19 mouse cellular contexts compared by ENCODE assay signal in genomic region chr19:28246186-28246585, GRCm38 (mm10).
"Had no signal": no experiment of that assay in that cellular context is flagged by ENCODE, and none has a peak within 500 bp of the region (broad histone marks: within the 10 kb centered on the region; RNA-seq: fewer than 3 reads in every experiment).

No protein-coding gene starts in this region.

- H3K27me3 ChIP-seq: midbrain, embryonic 12.5 days; neural tube, embryonic 13.5 days; neural tube, embryonic 15.5 days had no signal

- H3K4me3 ChIP-seq: midbrain, embryonic 10.5 days; midbrain, embryonic 12.5 days; myocyte; neural tube, embryonic 13.5 days; neural tube, embryonic 15.5 days had no signal

- H3K4me1 ChIP-seq: midbrain, embryonic 10.5 days; midbrain, embryonic 12.5 days; neural tube, embryonic 13.5 days; neural tube, embryonic 15.5 days had no signal

- H3K27ac ChIP-seq: midbrain, embryonic 10.5 days; midbrain, embryonic 12.5 days; neural tube, embryonic 13.5 days; neural tube, embryonic 15.5 days had no signal

- H3K36me3 ChIP-seq: midbrain, embryonic 10.5 days; midbrain, embryonic 12.5 days; neural tube, embryonic 13.5 days; neural tube, embryonic 15.5 days had no signal

- DNase-seq: lung, adult 18-20 months; lung, embryonic 14.5 days; lung, postnatal 10 days; lung, postnatal 4 days; midbrain, embryonic 14.5 days; retina, postnatal 1 day; right cerebral cortex, adult 18-20 months; right cerebral cortex, postnatal 25 days; right cerebral cortex, postnatal 4 days; spleen, adult 18-20 months; thymus, adult 2 months; thymus, postnatal 25 days; thymus, postnatal 4 days had no signal

- H3K9ac ChIP-seq: lung, embryonic 14.5 days; midbrain, embryonic 12.5 days; neural tube, embryonic 13.5 days; neural tube, embryonic 15.5 days had no signal

- ATAC-seq: midbrain, embryonic 16.5 days had no signal

- H3K4me2 ChIP-seq: lung, embryonic 14.5 days; midbrain, embryonic 12.5 days; neural tube, embryonic 13.5 days; neural tube, embryonic 15.5 days had no signal

- H3K9me3 ChIP-seq: midbrain, embryonic 10.5 days; midbrain, embryonic 12.5 days; neural tube, embryonic 13.5 days; neural tube, embryonic 15.5 days had no signal
